Mouse (Mus musculus) C2C12 (cell line): ENCODE measurements around the gene Arl8b.

Experiments
- CTCF ChIP-seq: IDR thresholded peaks from one replicate; pipeline ENCODE4 v1.5.1; 2011; ENCODE audit not compliant: control insufficient read depth, insufficient read depth, insufficient read length
- USF1 ChIP-seq: IDR thresholded peaks from one replicate; pipeline ENCODE4 v1.6.1; 2011; ENCODE audit warnings: low read depth, mild to moderate bottlenecking, control low read depth, moderate library complexity

- TF ChIP-seq CTCF = no peak
- no peak for TF ChIP-seq USF1
Observed at GRCm38 (mm10) chr6:108752395-108752794, 30.5 kb upstream of the Arl8b start.
